Mouse (Mus musculus) liver, postnatal 0 days (tissue): ENCODE data around the gene Scyl1. TPM values are rescaled to one million over a fixed set of nuclear protein-coding genes. Genes with fewer than 3 reads are reported as not detected.

Source experiments
- ATAC-seq: fragments of 200-750 bp; cut with Nextera tagmentation; 2 replicates; pipeline ENCODE4 v1.8.0; 2017; ENCODE audit warnings: mild to moderate bottlenecking, moderate library complexity
- DNase-seq: peaks from one replicate; pipeline ENCODE4 v3.0.0-alpha.2; 2016
- H3K27ac ChIP-seq: fragments of 300-500 bp; sonication (generic); 2 replicates; pipeline ENCODE4 v1.5.1; 2014; ENCODE audit warnings: antibody characterized with exemption, moderate library complexity, mild to moderate bottlenecking, low read depth
- H3K27me3 ChIP-seq: fragments of 300-500 bp; sonication (generic); 2 replicates; pipeline ENCODE4 v1.6.1; 2014; ENCODE audit warnings: low read length, control low read depth, mixed read lengths; ENCODE audit not compliant: insufficient read depth
- H3K36me3 ChIP-seq: fragments of 300-500 bp; sonication (generic); replicated peaks from 2 replicates; pipeline ENCODE4 v1.6.1; 2014; ENCODE audit warnings: mild to moderate bottlenecking, control low read depth, low read length, moderate library complexity, mixed read lengths; ENCODE audit not compliant: insufficient read depth
- H3K4me1 ChIP-seq: fragments of 300-500 bp; sonication (generic); 2 replicates; pipeline ENCODE4 v1.6.1; 2014; ENCODE audit warnings: antibody characterized with exemption, mild to moderate bottlenecking, control low read depth; ENCODE audit not compliant: insufficient read depth
- H3K4me2 ChIP-seq: fragments of 300-500 bp; sonication (generic); 2 replicates; pipeline ENCODE4 v1.6.1; 2014; ENCODE audit warnings: low read depth, mild to moderate bottlenecking, low read length, moderate library complexity, mixed read lengths
- H3K4me3 ChIP-seq: fragments of 300-500 bp; sonication (generic); 2 replicates; pipeline ENCODE4 v1.5.1; 2014; ENCODE audit warnings: low read depth, low read length
- H3K9ac ChIP-seq: fragments of 300-500 bp; sonication (generic); replicated peaks from 2 replicates; pipeline ENCODE4 v1.6.1; 2014; ENCODE audit warnings: mild to moderate bottlenecking, moderate library complexity
- H3K9me3 ChIP-seq: fragments of 300-500 bp; sonication (generic); 2 replicates; pipeline ENCODE4 v1.6.1; 2016; ENCODE audit warnings: mild to moderate bottlenecking, control low read depth, low read length, mixed read lengths
- CTCF ChIP-seq: sonication (generic); IDR thresholded peaks from 2 replicates; pipeline ENCODE4 v1.5.1; 2016; ENCODE audit warnings: antibody characterized with exemption, low read depth
- EP300 ChIP-seq: IDR thresholded peaks from 2 replicates; pipeline ENCODE4 v1.6.1; 2016; ENCODE audit warnings: antibody characterized with exemption, low read depth, mild to moderate bottlenecking
- WGBS: fragments of 180-500 bp; shearing (Covaris S2); extraction: QIAGEN DNeasy Blood & Tissue Kit; methylation state at CpG from one replicate; pipeline ENCODE4 v1.1.7; 2014; ENCODE audit not compliant: insufficient replicate concordance; 5-methylcytosine and 5-hydroxymethylcytosine counted together
- polyA plus RNA-seq: library from polyadenylated mRNA; unstranded; fragments of >200 nt; fragmentation: Nextera tagmentation; extraction: Ambion mirVana; gene quantifications from 2 replicates; pipeline ENCODE4 v1.2.1, GENCODE M21; 2015

Scyl1 gene
- polyA plus RNA-seq, 1 experiment from 2014 or later, result 16.9 TPM

DNA sequence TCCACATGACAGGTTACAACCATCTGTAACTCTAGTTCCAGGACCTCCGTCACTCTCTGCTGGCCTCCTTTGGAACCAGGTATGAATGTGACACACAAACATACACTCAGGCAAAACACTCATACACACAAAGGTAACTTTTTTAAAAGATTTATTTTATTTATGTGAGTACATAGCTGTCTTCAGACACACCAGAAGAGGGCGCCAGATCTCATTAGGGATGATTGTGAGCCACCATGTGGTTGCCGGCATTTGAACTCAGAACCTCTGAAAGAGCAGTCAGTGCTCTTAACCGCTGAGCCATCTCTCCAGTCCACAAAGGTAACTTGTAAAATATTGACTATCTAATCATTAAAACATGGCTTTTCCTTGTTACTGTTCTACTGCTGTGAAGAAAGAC, 20.1 kb upstream of the Scyl1 start:
- Histone ChIP-seq H3K9me3 (no peaks in the 10 kb centered on the region), H3K4me2 (no peak overlapping the region), H3K9ac (no peak overlapping the region), H3K36me3 (peaks cover 17% of the 10 kb centered on the region), H3K27ac (no peak overlapping the region), H3K27me3 (no peaks in the 10 kb centered on the region), H3K4me3 (no peak overlapping the region), H3K4me1 (peaks cover 12% of the 10 kb centered on the region; the same call in 1 of the 2 replicates)
- ATAC-seq, result no peak
- TF ChIP-seq EP300 (no peak), CTCF (peak; percentile 37)
- no peak for DNase-seq
- WGBS, result 68% methylated on average over 4 of the region's 4 CpGs

DNA sequence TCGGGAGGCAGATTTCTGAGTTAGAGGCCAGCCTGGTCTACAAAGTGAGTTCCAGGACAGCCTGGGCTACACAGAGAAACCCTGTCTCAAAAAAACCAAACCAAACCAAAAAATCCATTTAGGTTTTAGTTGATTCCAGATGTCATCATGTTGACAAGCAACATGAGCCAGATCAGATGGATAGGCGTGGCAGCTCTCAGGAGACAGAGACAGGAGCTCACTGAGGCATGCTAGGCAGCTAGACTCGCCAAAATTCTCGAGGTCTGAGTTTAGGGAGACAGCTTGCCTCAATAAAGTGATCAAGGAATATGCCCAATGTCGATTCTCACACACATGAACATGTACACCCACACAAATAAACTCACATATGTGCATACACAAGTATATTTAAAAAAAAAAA, 17.8 kb upstream of the Scyl1 start:
- Histone ChIP-seq H3K4me2 (no peak overlapping the region), H3K4me1 (peaks cover 7% of the 10 kb centered on the region; the same call in 1 of the 2 replicates), H3K4me3 (no peak overlapping the region), H3K9ac (no peak overlapping the region), H3K9me3 (no peaks in the 10 kb centered on the region), H3K27ac (no peak overlapping the region), H3K27me3 (no peaks in the 10 kb centered on the region), H3K36me3 (no peaks in the 10 kb centered on the region)
- ATAC-seq, result no peak
- TF ChIP-seq CTCF (no peak), EP300 (no peak)
- 65% methylated on average over 5 of the region's 5 CpGs for WGBS
- no peak for DNase-seq

DNA sequence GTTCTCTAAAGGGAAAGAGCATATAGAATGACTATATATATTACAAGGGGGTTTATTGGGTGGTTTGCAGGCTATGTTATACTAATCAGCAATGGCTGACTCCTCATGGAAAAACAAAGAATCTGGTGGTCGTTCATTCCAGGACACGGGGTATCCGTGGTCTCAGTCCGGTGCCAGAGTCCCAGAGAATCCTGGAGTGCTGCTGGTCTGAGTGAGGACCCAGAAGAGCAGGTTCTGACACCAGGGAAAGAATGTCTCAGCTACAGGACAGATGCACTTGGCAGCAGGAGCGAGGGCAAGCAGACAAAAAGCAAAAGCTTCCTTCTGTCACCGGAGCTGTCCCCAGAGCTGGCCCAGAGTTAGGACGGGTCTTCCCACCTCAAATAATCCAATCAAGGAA, 17.4 kb upstream of the Scyl1 start:
- H3K9ac ChIP-seq, result no peak overlapping the region
- 88% methylated on average over 7 of the region's 7 CpGs for WGBS
- H3K27me3 ChIP-seq, result no peaks in the 10 kb centered on the region
- no peaks in the 10 kb centered on the region for H3K9me3 ChIP-seq
- TF ChIP-seq EP300 (no peak), CTCF (no peak)
- ATAC-seq, result no peak
- no peak for DNase-seq
- H3K4me1 ChIP-seq, result peaks cover 3% of the 10 kb centered on the region; the same call in 1 of the 2 replicates
- H3K4me2 ChIP-seq, result no peak overlapping the region
- no peaks in the 10 kb centered on the region for H3K36me3 ChIP-seq
- H3K27ac ChIP-seq, result no peak overlapping the region
- H3K4me3 ChIP-seq, result no peak overlapping the region

DNA sequence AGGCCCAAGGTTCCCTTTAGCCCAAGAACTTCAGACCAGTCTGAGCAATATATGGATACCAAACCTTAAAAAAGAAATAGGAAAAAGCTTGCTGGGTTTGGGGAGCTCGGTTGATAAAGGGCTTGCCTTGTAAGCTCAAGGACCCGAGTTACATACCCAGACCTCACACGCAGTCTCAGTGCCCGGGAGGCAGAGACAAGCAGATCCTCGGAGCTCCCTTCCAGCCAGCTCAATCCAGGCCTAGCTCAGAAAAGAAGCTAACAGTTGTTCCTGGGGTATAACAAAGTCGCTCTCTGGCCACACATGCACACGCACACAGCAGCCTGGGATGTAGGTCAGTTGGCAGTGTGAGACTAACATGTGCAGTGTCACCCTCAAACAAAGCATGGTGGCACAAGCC, 16.7 kb upstream of the Scyl1 start:
- no peak for ATAC-seq
- no peak for DNase-seq
- Histone ChIP-seq H3K9me3 (no peaks in the 10 kb centered on the region), H3K36me3 (no peaks in the 10 kb centered on the region), H3K4me3 (no peak overlapping the region), H3K27me3 (no peaks in the 10 kb centered on the region), H3K4me2 (no peak overlapping the region), H3K27ac (no peak overlapping the region), H3K9ac (no peak overlapping the region), H3K4me1 (no peaks in the 10 kb centered on the region)
- 81% methylated on average over 7 of the region's 7 CpGs for WGBS
- TF ChIP-seq CTCF (no peak), EP300 (no peak)

DNA sequence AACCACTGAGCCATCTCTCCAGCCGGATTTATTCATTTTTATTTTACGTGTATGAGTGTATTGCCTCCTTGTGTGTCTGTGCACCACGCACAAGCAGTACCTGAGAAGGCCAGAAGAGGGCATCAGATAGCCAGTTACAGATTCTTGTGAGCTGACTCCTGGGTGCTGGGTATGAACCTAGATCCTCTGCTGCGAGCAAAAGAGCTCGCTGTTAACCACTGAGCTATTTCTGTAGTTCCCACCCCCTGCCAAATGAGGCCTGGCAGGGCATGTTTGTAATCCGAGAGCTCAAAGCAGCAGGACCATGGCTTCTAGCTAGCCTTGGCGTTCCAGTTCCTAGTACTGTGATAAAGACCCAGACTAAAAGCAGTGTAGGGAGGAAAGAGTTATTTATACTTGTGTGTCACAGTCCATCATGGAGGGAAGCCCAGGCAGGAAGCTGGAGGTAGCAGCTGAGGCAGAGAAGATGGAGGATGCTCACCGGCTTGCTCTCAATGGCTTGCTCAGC, 16.0 kb upstream of the Scyl1 start:
- peak; percentile 77 for ATAC-seq
- Histone ChIP-seq H3K4me3 (no peak overlapping the region), H3K36me3 (no peaks in the 10 kb centered on the region), H3K9ac (no peak overlapping the region), H3K27me3 (no peaks in the 10 kb centered on the region), H3K4me2 (no peak overlapping the region), H3K27ac (no peak overlapping the region), H3K9me3 (no peaks in the 10 kb centered on the region), H3K4me1 (no peaks in the 10 kb centered on the region)
- TF ChIP-seq EP300 (no peak), CTCF (peak; percentile 91)
- 12% methylated on average over 8 of the region's 8 CpGs for WGBS
- DNase-seq, result peak; percentile 90

DNA sequence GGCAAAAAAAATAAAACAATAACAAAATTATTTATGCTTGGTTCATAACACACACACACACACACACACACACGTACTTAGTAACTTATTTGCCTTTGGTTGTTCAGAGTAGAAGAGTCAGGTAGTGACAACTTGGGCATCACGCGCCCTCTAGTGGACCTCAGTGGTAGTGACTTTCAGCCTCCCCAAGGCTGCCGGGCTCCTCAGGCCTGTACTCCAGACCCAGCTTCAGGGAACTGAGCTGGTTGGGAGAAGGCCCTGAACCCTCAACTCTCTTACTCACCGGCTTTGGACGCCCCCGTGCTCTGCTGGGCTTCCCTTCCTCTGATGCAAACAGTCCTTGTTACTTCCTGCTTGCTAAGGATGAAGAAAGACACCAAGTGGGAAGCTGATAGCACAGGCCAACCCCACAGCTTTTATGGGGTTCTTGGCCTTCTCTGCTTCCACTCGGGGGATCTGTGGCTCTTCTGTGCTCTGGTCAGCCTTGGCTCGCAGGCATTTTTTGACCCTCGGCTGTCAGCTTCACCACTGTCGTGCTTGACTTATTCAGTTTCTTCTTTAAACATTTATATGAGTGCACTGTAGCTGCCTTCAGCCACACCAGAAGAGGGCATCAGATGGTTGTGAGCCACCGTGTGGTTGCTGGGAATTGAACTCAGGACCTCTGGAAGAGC, 15.4 kb upstream of the Scyl1 start:
- 10% methylated on average over 12 of the region's 12 CpGs for WGBS
- Histone ChIP-seq H3K9ac (peak overlapping the region; percentile 8; the same call in 1 of the 2 replicates), H3K4me2 (no peak overlapping the region), H3K4me3 (no peak overlapping the region), H3K4me1 (no peaks in the 10 kb centered on the region), H3K27me3 (no peaks in the 10 kb centered on the region), H3K27ac (no peak overlapping the region), H3K9me3 (no peaks in the 10 kb centered on the region), H3K36me3 (no peaks in the 10 kb centered on the region)
- DNase-seq (peak; percentile 91), ATAC-seq (peak; percentile 82)
- TF ChIP-seq EP300 (no peak), CTCF (peak; percentile 96)
